Mouse (Mus musculus) liver, embryonic 16.5 days (tissue): Measurements from ENCODE around the gene 1700017D01Rik. TPM values are rescaled to one million over a fixed set of nuclear protein-coding genes. Genes with fewer than 3 reads are reported as not detected.
"Not testable (repeated sequence)": the region's sequence is repeated elsewhere in the genome, so short reads cannot be mapped to it uniquely, and the experiment has no call there.

Source experiments
- ATAC-seq: fragments of 200-750 bp; cut with Nextera tagmentation; 2 replicates; pipeline ENCODE4 v1.8.0; 2017; ENCODE audit warnings: low read depth, mild to moderate bottlenecking, moderate number of reproducible peaks, moderate library complexity
- H3K27ac ChIP-seq: fragments of 300-500 bp; sonication (generic); 2 replicates; pipeline ENCODE4 v1.5.1; 2014; ENCODE audit warnings: mild to moderate bottlenecking, low read length
- H3K27me3 ChIP-seq: fragments of 300-500 bp; sonication (generic); 2 replicates; pipeline ENCODE4 v1.6.1; 2014; ENCODE audit warnings: low read depth, low read length, mixed read lengths; ENCODE audit not compliant: control insufficient read depth, insufficient read depth
- H3K36me3 ChIP-seq: fragments of 300-500 bp; sonication (generic); 2 replicates; pipeline ENCODE4 v1.6.1; 2014; ENCODE audit warnings: mild to moderate bottlenecking; ENCODE audit not compliant: control insufficient read depth, insufficient read depth
- H3K4me1 ChIP-seq: fragments of 300-500 bp; sonication (generic); 2 replicates; pipeline ENCODE4 v1.6.1; 2014; ENCODE audit warnings: low read depth, low read length, mixed read lengths; ENCODE audit not compliant: control insufficient read depth
- H3K4me2 ChIP-seq: fragments of 300-500 bp; sonication (generic); 2 replicates; pipeline ENCODE4 v1.6.1; 2014; ENCODE audit warnings: low read depth, low read length, mixed read lengths
- H3K4me3 ChIP-seq: fragments of 300-500 bp; sonication (generic); 2 replicates; pipeline ENCODE4 v1.5.1; 2014; ENCODE audit warnings: low read depth, mild to moderate bottlenecking, low read length
- H3K9ac ChIP-seq: fragments of 300-500 bp; sonication (generic); 2 replicates; pipeline ENCODE4 v1.6.1; 2014; ENCODE audit warnings: low read depth, low read length
- H3K9me3 ChIP-seq: fragments of 300-500 bp; sonication (generic); replicated peaks from 2 replicates; pipeline ENCODE4 v1.6.1; 2016; ENCODE audit warnings: low read length; ENCODE audit not compliant: control insufficient read depth
- WGBS: fragments of 180-500 bp; shearing (Covaris S2); extraction: QIAGEN DNeasy Blood & Tissue Kit; methylation state at CpG from one replicate; pipeline ENCODE4 v1.1.7; 2014; ENCODE audit not compliant: insufficient replicate concordance; 5-methylcytosine and 5-hydroxymethylcytosine counted together
- polyA plus RNA-seq: library from polyadenylated mRNA; unstranded; fragments of >200 nt; fragmentation: Nextera tagmentation; extraction: Ambion mirVana; gene quantifications from 2 replicates; pipeline ENCODE4 v1.2.1, GENCODE M21; 2015

Gene 1700017D01Rik
- polyA plus RNA-seq, 1 experiment from 2014 or later = not detected

- Histone ChIP-seq H3K27me3 (no peaks in the 10 kb centered on the region), H3K4me3 (no peak overlapping the region), H3K4me2 (no peak overlapping the region), H3K9me3 (no peaks in the 10 kb centered on the region), H3K4me1 (no peaks in the 10 kb centered on the region; the same call in 1 of the 2 replicates), H3K9ac (no peak overlapping the region), H3K36me3 (no peaks in the 10 kb centered on the region), H3K27ac (no peak overlapping the region; the same call in 1 of the 2 replicates)
- ATAC-seq = 0 out of 2 replicates have a peak, but pooled peaks have one; percentile 16
- WGBS = 27% methylated on average over 3 of the region's 3 CpGs
Measured at GRCm38 (mm10) chr19:11107746-11108145, 22.9 kb downstream of the 1700017D01Rik start.

GRCm38 (mm10) chr19:11101880-11102279 lies 28.8 kb downstream of the 1700017D01Rik start:
- Histone ChIP-seq H3K9me3 (no peaks in the 10 kb centered on the region), H3K36me3 (no peaks in the 10 kb centered on the region), H3K4me3 (no peak overlapping the region), H3K4me1 (no peaks in the 10 kb centered on the region), H3K9ac (no peak overlapping the region), H3K27me3 (no peaks in the 10 kb centered on the region), H3K4me2 (no peak overlapping the region), H3K27ac (no peak overlapping the region)
- no peak for ATAC-seq
- 40% methylated on average over 1 of the region's 1 CpGs for WGBS

GRCm38 (mm10) chr19:11098401-11098800 lies 32.3 kb downstream of the 1700017D01Rik start:
- WGBS = 50% methylated on average over 3 of the region's 3 CpGs
- no peak overlapping the region for H3K9ac ChIP-seq
- H3K4me3 ChIP-seq = no peak overlapping the region
- H3K27ac ChIP-seq = no peak overlapping the region
- H3K36me3 ChIP-seq = no peaks in the 10 kb centered on the region
- H3K4me2 ChIP-seq = no peak overlapping the region
- no peaks in the 10 kb centered on the region for H3K9me3 ChIP-seq
- no peaks in the 10 kb centered on the region for H3K4me1 ChIP-seq
- H3K27me3 ChIP-seq = no peaks in the 10 kb centered on the region
- ATAC-seq = no peak

GRCm38 (mm10) chr19:11092131-11092530 lies 38.5 kb downstream of the 1700017D01Rik start:
- H3K36me3 ChIP-seq, H3K4me1 ChIP-seq, H3K27ac ChIP-seq, H3K9ac ChIP-seq, H3K27me3 ChIP-seq, ATAC-seq, H3K9me3 ChIP-seq: not testable (repeated sequence)
- WGBS = 5% methylated on average over 50 of the region's 50 CpGs
- Histone ChIP-seq H3K4me2 (peak overlapping the region; percentile 44), H3K4me3 (peak overlapping the region; percentile 27)

GRCm38 (mm10) chr19:11080934-11081333 lies 49.7 kb downstream of the 1700017D01Rik start, which contains the start of gene Ms4a8a:
Gene Ms4a8a, minus strand, starts transcription at chr19:11081102.
- WGBS = 58% methylated on average over 4 of the region's 4 CpGs
- ATAC-seq = no peak

GRCm38 (mm10) chr19:11070364-11070763 lies 60.3 kb downstream of the 1700017D01Rik start:
- 68% methylated on average over 3 of the region's 3 CpGs for WGBS

More at GRCm38 (mm10) chr19:11080934-11081333, 49.7 kb downstream of the 1700017D01Rik start, which contains the start of gene Ms4a8a:
- Histone ChIP-seq H3K36me3 (no peaks in the 10 kb centered on the region), H3K4me3 (no peak within 1 kb of the TSS), H3K9ac (no peak within 1 kb of the TSS), H3K27me3 (no peaks in the 10 kb centered on the region), H3K4me1 (no peaks in the 10 kb centered on the region), H3K27ac (no peak within 1 kb of the TSS), H3K9me3 (no peaks in the 10 kb centered on the region), H3K4me2 (no peak within 1 kb of the TSS)

GRCm38 (mm10) chr19:11065202-11065875 lies 65.3 kb downstream of the 1700017D01Rik start:
- no peaks in the 10 kb centered on the region for H3K4me1 ChIP-seq
- peak; percentile 24; the same call in 1 of the 2 replicates for ATAC-seq
- no peak overlapping the region for H3K4me2 ChIP-seq
- no peaks in the 10 kb centered on the region for H3K27me3 ChIP-seq
- no peak overlapping the region for H3K27ac ChIP-seq
- no peaks in the 10 kb centered on the region for H3K9me3 ChIP-seq
- no peak overlapping the region for H3K4me3 ChIP-seq
- H3K9ac ChIP-seq = no peak overlapping the region
- WGBS = 17% methylated on average over 2 of the region's 2 CpGs
- H3K36me3 ChIP-seq = no peaks in the 10 kb centered on the region

More at GRCm38 (mm10) chr19:11070364-11070763, 60.3 kb downstream of the 1700017D01Rik start:
- Histone ChIP-seq H3K4me1 (no peaks in the 10 kb centered on the region), H3K27me3 (no peaks in the 10 kb centered on the region), H3K36me3 (no peaks in the 10 kb centered on the region), H3K9me3 (no peaks in the 10 kb centered on the region), H3K27ac (no peak overlapping the region), H3K4me3 (no peak overlapping the region), H3K4me2 (no peak overlapping the region), H3K9ac (no peak overlapping the region)
- no peak for ATAC-seq

GRCm38 (mm10) chr19:11060900-11061299 lies 69.8 kb downstream of the 1700017D01Rik start:
- H3K4me3 ChIP-seq = no peak overlapping the region
- H3K4me2 ChIP-seq = no peak overlapping the region
- H3K9ac ChIP-seq = no peak overlapping the region
- no peaks in the 10 kb centered on the region for H3K9me3 ChIP-seq
- H3K36me3 ChIP-seq = no peaks in the 10 kb centered on the region
- no peak overlapping the region for H3K27ac ChIP-seq
- no peaks in the 10 kb centered on the region for H3K27me3 ChIP-seq
- no peak for ATAC-seq
- no peaks in the 10 kb centered on the region for H3K4me1 ChIP-seq
- 44% methylated on average over 1 of the region's 1 CpGs for WGBS

GRCm38 (mm10) chr19:11059967-11060366 lies 70.7 kb downstream of the 1700017D01Rik start:
- no peak overlapping the region for H3K9ac ChIP-seq
- no peaks in the 10 kb centered on the region for H3K36me3 ChIP-seq

More at GRCm38 (mm10) chr19:11059967-11060366, 70.7 kb downstream of the 1700017D01Rik start:
- Histone ChIP-seq H3K27me3 (no peaks in the 10 kb centered on the region), H3K9me3 (no peaks in the 10 kb centered on the region), H3K27ac (no peak overlapping the region), H3K4me3 (no peak overlapping the region), H3K4me2 (no peak overlapping the region), H3K4me1 (no peaks in the 10 kb centered on the region)
- no peak for ATAC-seq
